Mouse (Mus musculus) heart, postnatal 0 days (tissue): ENCODE data around the gene Plcg2.
A peak's percentile ranks its signal among the peaks of the same experiment; 100 is the strongest.

Experiments
- CTCF ChIP-seq: IDR thresholded peaks from 2 replicates; pipeline ENCODE4 v1.5.1; 2016; ENCODE audit warnings: antibody characterized with exemption, control low read depth, low read depth
- EP300 ChIP-seq: IDR thresholded peaks from 2 replicates; pipeline ENCODE4 v1.6.1; 2016; ENCODE audit warnings: antibody characterized with exemption, low read depth

GRCm38 (mm10) chr8:117547945-117548344 lies 49.9 kb downstream of the Plcg2 start:
- peak; percentile 41 for TF ChIP-seq CTCF
- TF ChIP-seq EP300: no peak
